Mouse (Mus musculus): Measurements from ENCODE around the gene Lce1c. TPM values are rescaled to one million over a fixed set of nuclear protein-coding genes. Genes with fewer than 3 reads are reported as not detected.
A peak's percentile ranks its signal among the peaks of the same experiment; 100 is the strongest.

Lce1c gene
- total RNA-seq (2021), result not detected
- long read RNA-seq, experiment 1, result 0 reads
- long read RNA-seq, experiment 2, result 0 reads

GRCm38 (mm10) chr3:92678947-92679346 lies at the start of gene Lce1c:
TSS of gene Lce1c (plus strand) at chr3:92679247.
- no peak for DNase-seq

- DNase-seq, result no peak
These were observed 41.0 kb upstream of the Lce1c start for GRCm38 (mm10) chr3:92637745-92638652.

GRCm38 (mm10) chr3:92638653-92638991 lies 40.4 kb upstream of the Lce1c start:
- no peak for DNase-seq

DNA sequence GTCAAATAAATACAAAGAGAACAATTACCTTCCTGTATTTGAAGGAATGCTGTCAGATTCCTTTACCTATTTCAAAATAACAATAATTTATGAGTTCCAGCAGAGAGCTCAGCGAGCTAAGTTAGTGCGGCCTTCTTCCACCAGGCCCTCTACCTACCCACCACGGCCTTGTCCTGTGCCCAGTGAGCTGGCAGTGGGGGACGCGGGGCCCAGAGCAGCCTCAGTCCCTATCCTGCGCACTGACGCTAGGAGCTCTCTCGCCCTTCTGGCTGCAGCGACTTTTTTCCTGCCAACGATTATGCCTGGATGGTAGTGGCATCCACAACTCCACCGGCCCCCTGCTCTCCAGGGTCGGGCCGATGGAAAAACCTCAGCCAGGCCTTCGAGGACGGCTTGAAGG lies 39.2 kb upstream of the Lce1c start:
- no peak for DNase-seq

DNA sequence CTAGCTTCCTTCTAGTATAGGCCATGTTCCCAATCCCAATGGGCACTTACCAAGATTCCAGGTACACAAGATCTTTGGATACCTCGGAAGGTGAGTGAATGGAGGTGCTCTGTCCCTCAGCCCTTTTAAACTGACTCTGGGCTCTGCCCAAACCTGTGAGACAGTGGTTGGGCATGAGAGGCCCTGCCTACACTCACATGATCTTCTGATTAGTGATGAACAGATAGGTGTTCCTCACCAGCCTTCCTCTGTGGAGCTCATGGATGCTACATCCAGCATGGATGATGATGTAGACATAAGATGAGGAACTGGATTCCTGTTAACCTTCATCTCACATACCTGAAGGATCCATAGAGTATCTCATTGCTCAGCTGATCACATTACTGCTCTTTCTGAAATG lies 30.8 kb upstream of the Lce1c start, which contains the start of gene Lce1a1:
Gene Lce1a1 (minus strand): TSS at position 101 of the 400 bp plus-strand sequence.
- no peak for DNase-seq

DNA sequence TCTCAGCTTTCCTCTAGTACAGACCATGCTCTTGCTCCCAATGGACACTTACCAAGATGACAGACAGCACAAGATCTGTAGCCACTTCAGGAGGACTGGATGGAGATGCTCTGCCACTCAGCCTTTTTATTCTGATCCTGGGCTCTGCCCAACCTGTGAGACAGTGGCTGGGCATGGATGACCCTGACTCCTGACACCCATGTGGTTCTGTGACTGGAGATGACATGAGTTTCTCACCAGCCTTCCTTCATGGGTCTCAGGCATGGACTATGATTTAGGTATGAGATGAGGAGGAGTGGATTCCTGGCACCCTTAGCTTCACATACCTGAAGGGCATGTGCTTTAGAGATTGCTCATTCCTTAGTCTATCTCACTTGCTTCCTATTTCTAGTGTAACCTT lies 22.2 kb upstream of the Lce1c start, which contains the start of gene Lce1b:
Gene Lce1b (minus strand): TSS at position 101 of the 400 bp plus-strand sequence.
- DNase-seq, result no peak

- no peak for DNase-seq
These were observed 8.8 kb upstream of the Lce1c start, which contains the start of gene Lce1a2 for GRCm38 (mm10) chr3:92670215-92670614. TSS of gene Lce1a2 (minus strand) at chr3:92670315.

GRCm38 (mm10) chr3:92687110-92687509 lies 8.1 kb downstream of the Lce1c start, which contains the start of gene Lce1d:
TSS of gene Lce1d (minus strand) at chr3:92687210.
- DNase-seq, result no peak

GRCm38 (mm10) chr3:92689154-92689553 lies 10.1 kb downstream of the Lce1c start:
- peak; percentile 19 for DNase-seq

GRCm38 (mm10) chr3:92691688-92692087 lies 12.6 kb downstream of the Lce1c start:
- DNase-seq, result no peak

DNA sequence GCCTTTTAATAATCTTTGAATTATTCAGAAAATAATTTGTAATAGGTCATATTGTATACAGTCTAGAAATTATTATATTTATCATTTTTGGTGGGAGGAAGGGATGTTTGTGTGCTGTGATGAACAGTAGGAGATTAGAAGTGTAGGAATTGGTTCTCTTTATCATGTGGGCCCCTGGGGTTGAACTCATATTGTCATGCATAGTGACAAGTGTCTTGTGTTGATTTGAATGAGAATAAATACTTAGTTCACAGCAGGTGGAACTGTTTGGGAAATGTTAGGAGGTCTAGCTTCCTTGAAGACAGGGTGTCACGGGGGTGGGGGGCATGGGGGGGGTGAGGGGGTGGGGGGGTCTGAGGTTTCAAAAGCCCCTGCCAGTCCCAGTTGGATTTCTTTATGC lies 15.6 kb downstream of the Lce1c start:
- DNase-seq, result no peak

GRCm38 (mm10) chr3:92708974-92709373 lies 29.9 kb downstream of the Lce1c start, which contains the start of gene Lce1e:
TSS of gene Lce1e (minus strand) at chr3:92709074.
- no peak for DNase-seq

- DNase-seq, result no peak
These were observed 36.1 kb downstream of the Lce1c start for GRCm38 (mm10) chr3:92715122-92715521.

GRCm38 (mm10) chr3:92720250-92720649 lies 41.2 kb downstream of the Lce1c start, which contains the start of gene Lce1f:
TSS of gene Lce1f (minus strand) at chr3:92720350.
- DNase-seq, result no peak

DNA sequence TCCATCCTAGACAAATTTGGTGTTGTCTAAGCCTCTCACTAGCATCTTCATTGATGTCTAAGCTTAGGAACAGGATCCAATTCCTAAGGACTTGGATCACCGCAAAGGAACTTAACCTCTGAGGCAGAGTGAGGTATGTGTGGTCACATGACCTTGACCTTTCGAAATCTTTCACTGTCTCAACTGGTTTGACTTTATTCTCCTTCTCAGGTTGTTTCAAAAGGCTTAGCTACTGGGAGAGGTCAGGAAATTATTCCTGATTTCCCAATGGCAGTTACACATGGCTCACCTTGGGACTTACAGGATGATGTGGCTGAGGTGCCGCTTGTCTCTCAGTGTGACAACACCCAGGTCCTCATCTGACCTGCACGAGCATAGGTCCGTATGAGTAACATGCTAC lies 43.6 kb downstream of the Lce1c start:
- DNase-seq, result no peak

Other genes with a start within 250 kb of the Lce1c start
- 1 to 10 TPM; 3.9 to 5.8 TPM for gene Gm9774, start 249.8 kb upstream of the Lce1c start, total RNA-seq (2021)
- gene Sprr2k, start 246.7 kb upstream of the Lce1c start, total RNA-seq (2021), result not detected
- not detected for gene Sprr1b, start 240.5 kb upstream of the Lce1c start, total RNA-seq (2021)
- gene Sprr3, start 220.5 kb upstream of the Lce1c start, total RNA-seq (2021), result not detected
- gene Sprr1a, start 193.4 kb upstream of the Lce1c start, total RNA-seq (2021), result not detected
- not detected for gene Sprr4, start 178.8 kb upstream of the Lce1c start, total RNA-seq (2021)
- not detected for gene 2310046K23Rik, start 144.7 kb upstream of the Lce1c start, total RNA-seq (2021)
- not detected for gene Ivl, start 105.5 kb upstream of the Lce1c start, total RNA-seq (2021)
- gene Smcp, start 90.2 kb upstream of the Lce1c start, total RNA-seq (2021), result not detected
- not detected for gene 2210017I01Rik, start 71.8 kb upstream of the Lce1c start, total RNA-seq (2021)
- gene Lce6a, start 57.6 kb upstream of the Lce1c start, total RNA-seq (2021), result not detected
- gene Lce1a1, start 30.9 kb upstream of the Lce1c start, total RNA-seq (2021), result not detected
- gene Lce1b, start 22.3 kb upstream of the Lce1c start, total RNA-seq (2021), result not detected
- not detected for gene Lce1a2, start 8.9 kb upstream of the Lce1c start, total RNA-seq (2021)
- not detected for gene Lce1d, start 8.0 kb downstream of the Lce1c start, total RNA-seq (2021)
- not detected for gene Lce1e, start 29.8 kb downstream of the Lce1c start, total RNA-seq (2021)
- gene Lce1f, start 41.1 kb downstream of the Lce1c start, total RNA-seq (2021), result not detected
- gene Gm38119, start 59.8 kb downstream of the Lce1c start, total RNA-seq (2021), result not detected
- gene Lce1g, start 73.1 kb downstream of the Lce1c start, total RNA-seq (2021), result not detected
- gene Lce1h, start 85.8 kb downstream of the Lce1c start, total RNA-seq (2021), result not detected
- gene Lce1i, start 99.7 kb downstream of the Lce1c start, total RNA-seq (2021), result not detected
- gene Lce1j, start 111.3 kb downstream of the Lce1c start, total RNA-seq (2021), result not detected
- gene Lce1k, start 128.6 kb downstream of the Lce1c start, total RNA-seq (2021), result not detected
- gene Kprp, start 148.0 kb downstream of the Lce1c start, total RNA-seq (2021), result not detected
- gene Lce1l, start 172.0 kb downstream of the Lce1c start, total RNA-seq (2021), result not detected
- not detected for gene 2310050C09Rik, start 191.0 kb downstream of the Lce1c start, total RNA-seq (2021)
- not detected for gene Lce3a, start 247.0 kb downstream of the Lce1c start, total RNA-seq (2021)

Data from gastrocnemius, postnatal 10 days (tissue).